Mouse (Mus musculus): ENCODE results near the gene Olfr1026.

The Olfr1026 gene

DNA sequence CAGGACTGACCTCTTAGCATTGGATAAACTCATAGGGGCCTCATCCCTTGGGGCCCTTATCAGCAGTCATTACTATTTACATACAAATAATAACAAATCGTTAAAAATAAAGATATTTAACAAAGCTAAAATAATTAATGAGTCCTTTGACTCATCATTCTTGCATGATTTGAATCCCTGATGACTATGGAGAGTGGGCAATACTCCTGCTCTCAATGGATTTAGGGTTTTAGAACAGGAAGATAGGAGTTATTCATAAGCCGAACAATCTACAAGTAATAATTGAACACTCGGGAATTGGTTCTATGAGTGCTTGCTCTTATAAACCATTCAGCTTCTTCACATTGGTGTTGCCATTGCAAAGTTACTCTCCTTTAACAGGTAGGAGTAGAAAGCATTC, at the start of gene Olfr1026:
Gene Olfr1026 (plus strand): TSS at position 301 of the 400 bp plus-strand sequence.
- DNase-seq = no peak

DNA sequence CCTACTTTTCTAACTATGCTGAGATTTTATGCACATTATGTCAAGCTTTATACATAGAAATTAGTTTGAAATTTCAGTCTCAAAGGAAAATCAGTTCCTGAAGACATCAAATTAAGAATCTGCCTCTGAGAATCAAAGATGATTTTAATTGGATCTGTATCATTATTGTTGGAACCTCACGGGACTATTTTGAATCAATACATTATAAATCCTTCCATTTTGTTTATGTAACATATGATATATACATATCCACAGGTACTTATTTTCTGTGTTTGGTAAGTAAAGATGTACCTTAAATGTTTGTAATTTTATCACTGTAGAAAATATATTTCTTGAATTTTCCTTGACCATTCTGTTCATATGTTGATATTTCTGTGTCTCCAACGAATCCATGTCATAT, 36.0 kb upstream of the Olfr1026 start, which contains the start of gene Olfr1023:
Gene Olfr1023 (plus strand): TSS at position 301 of the 400 bp plus-strand sequence.
- no peak for DNase-seq

DNA sequence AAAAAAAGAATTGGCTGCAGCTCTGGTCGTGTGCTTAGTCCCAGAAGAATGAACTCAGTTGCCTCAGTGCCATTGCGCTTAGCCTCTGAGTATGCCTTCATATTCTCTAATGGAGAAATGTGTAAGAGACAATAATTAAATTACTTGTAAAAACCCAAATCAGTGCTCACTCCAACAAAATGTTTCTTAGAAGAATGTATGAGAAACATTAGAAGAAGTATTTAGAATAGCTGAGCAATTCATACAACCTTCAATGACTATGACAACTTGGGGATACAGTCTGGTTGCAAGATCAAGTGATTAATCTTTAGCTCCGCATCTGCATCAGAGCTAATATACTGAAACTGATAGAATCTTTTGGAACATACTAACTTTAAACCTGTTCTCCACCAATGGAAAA, 16.4 kb upstream of the Olfr1026 start, which contains the start of gene Olfr1024:
Gene Olfr1024 (minus strand): TSS at position 101 of the 400 bp plus-strand sequence.
- no peak for DNase-seq

DNA sequence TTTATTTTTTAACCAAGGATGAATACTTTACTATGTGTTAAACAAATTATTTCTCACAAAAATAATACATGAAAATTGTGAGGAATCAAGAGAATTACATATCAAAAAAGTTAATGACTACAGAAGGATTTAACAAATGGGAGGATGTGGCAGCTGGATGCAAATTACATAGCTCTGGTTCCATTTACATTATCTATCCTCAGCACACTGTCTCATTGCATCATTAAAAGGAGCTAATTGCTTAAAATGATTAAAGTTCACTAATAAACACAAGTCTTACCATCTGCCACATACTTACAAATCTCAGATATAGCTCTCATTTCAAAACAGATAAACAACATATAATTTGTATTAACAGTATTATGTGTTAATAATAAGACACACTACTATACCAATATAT, 8.2 kb upstream of the Olfr1026 start:
- DNase-seq = no peak

GRCm38 (mm10) chr2:85914893-85915292, 6.5 kb upstream of the Olfr1026 start, which contains the start of gene Olfr1025-ps1:
Gene Olfr1025-ps1, plus strand, starts transcription at chr2:85915193.
- DNase-seq = no peak

DNA sequence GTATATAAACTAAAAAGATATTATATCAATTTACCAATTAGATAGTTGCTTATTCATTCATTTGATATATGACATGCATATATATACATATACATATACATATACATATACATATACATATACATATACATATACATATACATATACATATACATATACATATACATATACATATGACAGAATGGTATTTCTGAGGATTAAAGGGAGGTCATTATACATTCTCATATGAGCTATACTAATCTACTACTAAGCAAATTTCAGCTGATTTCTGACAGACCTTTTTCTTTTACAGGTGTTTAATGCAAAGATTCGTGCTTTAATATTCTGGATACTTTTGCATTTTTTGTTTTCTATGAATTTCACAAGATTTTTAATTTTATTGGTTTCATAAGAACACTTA, 28.8 kb downstream of the Olfr1026 start, which contains the start of gene Olfr1028:
Gene Olfr1028 (plus strand): TSS at position 301 of the 400 bp plus-strand sequence.
- DNase-seq = no peak

- no peak for DNase-seq
These were observed 52.2 kb downstream of the Olfr1026 start, which contains the start of gene Olfr1029 for GRCm38 (mm10) chr2:85973595-85973994. Gene Olfr1029, plus strand, starts transcription at chr2:85973895.

All from heart, adult 11 months (tissue).